Mouse (Mus musculus): ENCODE results near the gene Nrxn2.
A peak's percentile ranks its signal among the peaks of the same experiment; 100 is the strongest.

Gene Nrxn2

DNA sequence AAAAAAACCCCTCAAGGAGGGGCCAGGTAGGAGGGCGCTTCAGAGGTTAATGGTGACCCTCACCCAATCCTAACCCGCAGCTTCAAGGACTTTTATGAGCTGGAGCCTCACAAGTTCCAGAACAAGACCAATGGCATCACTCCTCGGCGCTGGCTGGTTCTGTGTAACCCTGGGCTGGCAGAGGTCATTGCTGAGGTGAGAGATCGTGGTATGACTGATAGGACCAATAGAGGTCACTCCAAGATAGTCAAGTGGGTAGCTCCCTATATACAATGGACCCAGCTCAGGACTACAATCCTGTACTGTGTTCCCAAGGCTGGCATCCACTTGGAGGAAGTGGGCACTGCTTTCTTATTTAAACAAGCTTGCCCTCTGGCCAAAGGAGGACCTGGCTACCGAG, 28.3 kb upstream of the Nrxn2 start:
- DNase-seq (ENCODE audit: low spot score in 2 of 2), result no peak

DNA sequence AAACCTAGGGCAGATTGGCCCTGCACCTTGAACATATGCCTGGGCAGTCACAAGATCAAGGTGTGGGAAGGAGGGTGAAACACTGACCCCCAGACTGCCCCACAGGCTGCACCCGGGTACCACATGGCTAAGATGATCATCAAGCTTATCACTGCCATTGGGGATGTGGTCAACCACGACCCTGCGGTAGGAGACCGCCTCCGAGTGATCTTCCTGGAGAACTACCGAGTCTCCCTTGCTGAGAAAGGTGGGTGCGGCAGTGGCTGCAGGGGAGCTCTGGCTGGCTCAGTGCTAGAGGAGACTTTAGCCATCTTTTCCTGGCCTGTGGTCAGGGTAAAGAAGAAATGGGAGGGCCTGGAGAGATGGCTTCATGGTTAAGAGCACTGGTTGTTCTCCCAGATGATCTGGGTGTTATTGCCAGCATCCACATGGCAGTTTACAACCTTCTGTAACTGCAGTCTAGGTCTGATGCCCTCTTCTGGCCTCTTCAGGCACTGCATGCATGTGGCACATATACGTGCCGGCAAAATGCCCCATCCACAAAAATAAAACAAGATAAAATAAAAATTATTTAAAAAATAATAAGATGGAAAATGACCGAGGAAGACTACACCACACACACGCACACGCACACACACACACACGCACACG, 25.7 kb upstream of the Nrxn2 start:
- peak in 1 of 2 experiments; percentile 45 for DNase-seq (ENCODE audit: low spot score in 2 of 2)

DNA sequence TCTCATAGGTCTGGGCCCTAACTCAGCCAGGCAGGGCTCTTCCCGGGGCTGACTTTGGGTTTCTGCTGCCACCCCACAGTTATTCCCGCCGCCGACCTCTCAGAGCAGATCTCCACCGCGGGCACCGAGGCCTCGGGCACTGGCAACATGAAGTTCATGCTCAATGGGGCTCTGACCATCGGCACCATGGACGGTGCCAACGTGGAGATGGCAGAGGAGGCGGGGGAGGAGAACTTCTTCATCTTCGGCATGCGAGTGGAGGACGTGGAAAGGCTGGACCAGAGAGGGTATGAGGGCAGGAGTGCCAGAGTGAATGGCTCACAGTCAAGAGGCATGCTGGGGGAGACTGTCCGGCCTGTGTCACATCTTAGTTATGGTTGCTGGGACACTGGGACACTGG, 24.9 kb upstream of the Nrxn2 start:
- DNase-seq (ENCODE audit: low spot score in 2 of 2), result no peak

DNA sequence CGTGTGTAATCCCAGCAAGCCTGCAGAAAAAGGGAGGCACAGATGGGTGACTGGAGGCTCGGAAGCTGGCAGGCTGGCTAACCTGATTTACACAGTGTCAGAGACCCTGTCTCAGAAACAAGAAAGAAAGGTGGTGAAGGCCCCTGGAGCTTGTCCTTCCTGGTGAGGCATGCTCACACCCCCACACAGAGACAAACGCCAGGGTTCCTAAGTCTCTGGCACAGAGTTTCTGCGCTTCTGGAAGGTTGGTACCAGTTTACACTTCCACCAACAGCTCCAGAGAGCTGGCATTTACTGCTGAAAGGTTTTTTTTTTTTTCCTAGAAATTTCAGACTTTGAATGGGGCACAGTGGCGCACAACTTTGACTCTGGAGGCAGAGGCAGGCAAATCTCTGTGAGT, 22.3 kb upstream of the Nrxn2 start:
- DNase-seq (ENCODE audit: low spot score in 2 of 2), result no peak

DNA sequence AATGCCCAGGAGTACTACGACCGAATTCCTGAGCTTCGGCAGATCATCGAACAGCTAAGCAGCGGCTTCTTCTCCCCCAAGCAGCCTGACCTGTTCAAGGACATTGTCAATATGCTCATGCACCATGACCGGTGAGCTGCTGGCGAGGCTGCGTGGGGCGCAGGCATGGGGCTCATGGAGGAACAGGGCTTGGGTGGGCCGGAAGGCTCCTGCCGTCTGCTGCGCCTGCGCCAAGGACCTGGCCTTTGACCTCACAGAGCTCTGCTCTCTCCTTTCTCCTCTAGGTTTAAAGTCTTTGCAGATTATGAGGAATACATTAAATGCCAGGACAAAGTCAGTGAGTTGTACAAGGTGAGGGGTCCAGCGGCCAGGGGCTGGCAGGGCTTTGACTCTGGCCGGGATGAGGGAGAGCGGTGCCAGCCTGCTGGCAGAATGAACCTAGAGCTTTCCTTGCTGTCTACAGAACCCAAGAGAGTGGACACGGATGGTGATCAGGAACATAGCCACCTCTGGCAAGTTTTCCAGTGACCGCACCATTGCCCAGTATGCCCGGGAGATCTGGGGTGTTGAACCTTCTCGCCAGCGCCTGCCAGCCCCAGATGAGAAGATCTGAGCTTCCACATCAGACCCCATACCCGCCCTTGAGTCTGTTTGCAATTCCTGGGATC, 20.8 kb upstream of the Nrxn2 start:
- no peak for DNase-seq (ENCODE audit: low spot score in 2 of 2)

DNA sequence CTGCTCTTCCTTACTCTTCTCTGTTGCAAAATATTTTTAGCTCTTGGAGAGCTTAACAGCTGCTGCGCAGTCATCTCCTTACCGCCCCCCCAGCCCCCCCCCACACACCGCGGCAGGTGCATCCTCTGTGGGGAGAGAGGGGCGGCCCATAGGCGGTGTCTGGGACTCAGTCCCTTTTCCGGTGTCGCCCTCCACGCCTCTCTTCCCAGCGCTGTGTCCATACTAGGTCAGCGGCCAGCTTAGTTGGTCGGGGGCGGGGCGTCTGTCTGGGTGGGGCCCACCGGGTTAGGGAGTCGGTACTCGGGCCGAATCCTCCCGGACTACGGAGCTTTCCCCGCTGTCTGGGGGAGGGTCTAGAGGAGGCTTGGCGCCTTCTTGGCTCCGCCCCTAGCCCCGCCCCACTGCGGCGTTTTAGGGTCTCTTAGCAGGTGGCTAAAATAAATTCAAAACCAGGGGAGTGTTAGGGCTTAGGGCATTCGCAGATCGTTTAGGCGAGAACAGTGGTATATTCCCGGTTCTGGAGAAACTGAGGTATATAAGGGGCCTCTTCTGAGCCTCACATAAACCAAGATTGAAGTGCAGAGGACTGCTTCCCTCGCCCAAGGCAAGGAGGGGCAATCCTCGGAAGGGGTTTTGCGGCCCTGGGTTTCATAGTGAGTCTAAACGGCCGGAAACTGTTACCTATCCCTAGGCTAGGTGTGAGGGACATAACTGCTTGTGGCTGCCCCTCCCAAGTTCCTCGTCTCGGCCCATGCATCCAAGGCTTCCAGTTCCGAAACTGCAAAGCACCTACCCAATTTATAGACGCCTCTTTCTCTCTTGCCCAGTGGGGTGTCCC, 19.9 kb upstream of the Nrxn2 start:
- peak; percentile 57 to 71 for DNase-seq (ENCODE audit: low spot score in 2 of 2)

DNA sequence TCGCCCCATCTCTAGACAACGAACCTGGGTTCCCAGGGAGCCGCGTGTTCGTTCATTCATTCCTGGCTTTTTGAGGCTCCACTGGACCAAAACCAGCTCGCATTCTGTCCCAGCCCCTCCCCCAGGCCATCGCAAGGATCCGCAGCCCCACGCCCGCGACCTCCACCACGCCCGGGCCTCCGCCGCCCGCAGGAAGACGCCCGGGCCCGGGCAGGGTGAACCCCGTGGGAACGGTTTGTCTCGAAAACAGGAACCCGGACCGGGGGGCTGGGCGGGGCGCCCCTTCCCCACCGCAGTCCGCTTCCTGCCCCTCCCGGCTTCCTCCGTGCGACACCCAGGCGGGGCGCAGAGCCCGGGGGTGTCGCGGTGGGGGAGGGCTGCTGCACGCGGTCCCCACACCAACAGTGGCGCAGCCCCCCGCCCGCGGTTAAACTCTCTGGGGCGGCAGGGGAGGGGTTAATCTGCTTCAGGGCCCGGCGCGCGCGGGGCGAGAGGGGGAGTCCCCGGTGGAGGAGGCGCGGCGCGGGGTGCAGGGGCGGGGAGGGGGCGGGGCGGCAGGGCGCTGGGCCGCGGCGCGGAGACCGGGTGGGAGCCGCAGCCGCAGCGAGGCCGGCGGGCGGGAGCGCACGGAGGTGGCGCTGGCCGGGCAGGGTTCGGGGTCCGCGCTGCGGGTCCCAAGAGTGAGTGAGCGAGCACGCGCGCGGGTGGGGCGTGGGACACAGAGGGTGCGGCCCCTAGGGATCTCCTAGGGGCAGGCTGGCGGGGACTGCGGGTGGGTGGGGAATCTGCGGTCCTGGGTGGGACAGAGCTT, 19.0 kb upstream of the Nrxn2 start, which contains the start of gene Rasgrp2:
Gene Rasgrp2 (plus strand): TSS at position 56 of the 811 bp plus-strand sequence.
- peak; percentile 64 to 82 for DNase-seq (ENCODE audit: low spot score in 2 of 2)

DNA sequence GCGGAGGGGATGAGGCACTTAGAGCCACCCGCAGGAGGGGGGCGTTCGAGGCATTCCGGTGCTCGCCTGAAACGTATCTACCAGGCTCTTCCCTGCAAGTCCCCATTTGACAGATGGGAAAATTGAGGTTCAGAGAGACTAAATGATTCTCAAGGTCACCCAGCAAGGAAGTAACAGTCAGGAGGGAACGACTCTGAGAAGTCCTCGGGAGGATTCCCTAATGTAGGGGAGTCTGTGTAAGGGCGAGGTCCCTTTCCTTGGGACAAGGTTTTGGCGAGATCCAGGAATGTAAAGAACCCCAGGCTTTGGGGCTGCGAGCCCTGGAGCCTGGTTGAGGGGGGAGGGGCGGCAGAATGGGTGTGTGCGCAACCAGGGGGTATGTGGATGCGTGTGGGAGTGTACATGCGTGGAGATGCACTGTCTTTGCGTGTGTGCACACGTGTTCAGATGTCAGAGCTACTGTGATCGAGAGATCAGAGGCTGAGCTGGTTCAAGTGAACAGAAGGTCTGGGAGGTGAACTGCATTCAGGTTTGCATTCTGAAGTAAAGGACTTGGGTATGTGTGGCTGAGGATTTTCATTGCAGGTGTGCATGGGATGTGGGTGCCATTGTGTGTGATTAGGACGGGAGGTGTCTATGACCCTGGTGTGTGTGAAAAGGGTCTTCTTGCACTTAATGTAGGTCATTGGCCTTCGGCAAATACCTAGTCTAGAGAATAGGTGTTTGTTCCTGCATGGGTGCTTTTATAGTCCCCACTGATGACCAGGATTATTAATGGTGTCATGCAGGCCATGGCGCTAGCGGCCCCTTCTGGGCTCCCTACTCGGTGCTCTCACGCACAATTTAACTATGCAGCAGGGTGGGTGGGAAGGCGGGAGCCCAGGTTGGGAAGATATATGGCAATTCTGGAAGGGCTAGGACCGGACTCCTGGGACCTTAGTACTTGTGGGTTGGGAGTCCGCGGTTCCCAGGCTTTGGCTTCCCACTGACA, 18.1 kb upstream of the Nrxn2 start:
- DNase-seq (ENCODE audit: low spot score in 2 of 2), result peak; percentile 54 to 71

DNA sequence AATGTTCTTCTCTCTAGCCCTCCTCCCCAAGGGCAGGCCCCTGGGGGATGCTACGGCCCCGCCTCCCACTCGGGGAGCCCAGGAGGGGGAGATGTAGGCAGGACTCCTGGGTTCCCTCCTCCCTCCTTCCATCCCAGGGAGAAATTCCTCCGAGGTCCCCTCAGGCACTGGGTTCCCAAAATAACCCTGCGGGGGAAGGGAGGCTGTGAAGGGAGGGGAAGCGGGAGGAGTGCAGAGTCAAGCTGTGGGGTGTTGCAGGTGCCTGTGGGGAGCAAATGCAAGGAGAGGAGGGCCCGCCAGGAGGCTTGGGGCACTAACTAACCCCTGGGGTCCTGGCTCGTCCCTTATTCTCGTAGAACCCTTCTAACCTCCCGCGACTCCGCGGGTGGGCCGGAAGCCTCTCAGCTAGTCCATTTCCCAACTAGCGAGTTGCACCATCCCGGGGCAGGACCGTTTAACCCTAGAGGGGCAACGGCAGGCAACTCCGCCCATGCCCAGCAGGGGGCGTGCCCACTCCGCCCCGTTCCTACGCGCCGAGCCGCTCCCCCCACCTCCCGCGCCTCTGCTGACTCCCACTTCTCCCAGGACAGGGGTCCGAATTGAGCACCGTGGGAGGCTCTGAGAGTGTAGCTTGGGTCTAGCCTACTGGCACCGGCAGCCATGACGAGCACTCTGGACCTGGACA, 17.3 kb upstream of the Nrxn2 start:
- peak; percentile 69 to 81 for DNase-seq (ENCODE audit: low spot score in 2 of 2)

DNA sequence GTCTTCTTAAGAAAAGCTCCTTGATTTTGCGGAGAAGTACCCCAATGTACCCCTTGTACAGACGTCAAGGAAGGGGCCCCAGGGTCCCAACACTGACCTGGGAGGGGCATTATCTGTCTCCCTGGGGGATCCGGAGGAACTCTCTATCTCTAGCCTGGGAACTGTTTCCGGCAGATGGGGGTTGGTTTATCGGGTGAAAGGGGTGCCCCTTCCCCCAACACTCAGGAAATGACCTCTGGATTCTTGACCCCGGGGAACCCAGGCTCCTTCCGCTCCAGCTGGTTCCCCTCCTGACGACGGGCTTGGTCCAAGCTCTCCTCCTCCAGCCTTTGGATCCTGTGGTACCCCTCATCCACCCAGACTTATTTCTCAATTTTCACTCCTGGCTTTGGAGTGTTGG, 16.6 kb upstream of the Nrxn2 start:
- DNase-seq (ENCODE audit: low spot score in 2 of 2), result no peak

DNA sequence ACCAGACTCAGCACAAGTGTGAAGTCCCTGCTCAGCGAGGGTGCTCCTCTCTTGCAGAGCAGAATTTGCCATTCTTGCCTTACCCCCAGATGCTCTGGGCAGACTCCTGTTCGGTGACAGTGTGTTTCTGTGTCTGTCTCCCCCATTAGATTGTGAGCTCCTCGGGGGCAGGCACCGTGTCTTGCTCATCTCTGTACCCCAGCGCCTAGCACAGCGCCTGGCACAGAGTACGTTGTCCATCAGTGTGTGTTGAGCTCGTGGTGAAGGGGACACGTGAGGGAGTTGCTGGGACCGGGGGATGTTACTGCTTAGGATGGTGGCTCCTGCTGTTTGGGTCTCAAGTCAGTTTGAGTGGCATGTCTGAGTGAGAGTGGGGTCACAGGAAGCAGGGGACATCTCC, 14.7 kb upstream of the Nrxn2 start:
- no peak for DNase-seq (ENCODE audit: low spot score in 2 of 2)

DNA sequence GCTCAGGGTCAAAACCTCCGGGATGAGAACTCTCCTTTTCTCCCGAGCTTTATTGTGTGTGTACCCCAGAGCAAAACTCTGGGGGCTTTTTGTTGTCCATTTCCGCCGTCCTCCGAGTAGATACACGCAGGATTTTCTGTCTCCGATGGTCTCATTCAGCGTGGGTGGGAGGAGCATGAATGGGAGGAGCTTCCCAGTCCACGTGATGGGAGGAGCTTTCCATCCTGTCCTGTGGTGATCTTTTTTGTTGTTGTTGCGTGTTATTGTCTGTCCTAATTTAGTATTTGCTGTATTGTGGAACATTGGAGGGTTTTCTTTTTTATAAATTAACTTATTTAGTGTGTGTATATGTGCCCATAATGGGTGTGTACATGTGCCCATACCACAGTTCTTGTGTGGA, 13.1 kb upstream of the Nrxn2 start:
- no peak for DNase-seq (ENCODE audit: low spot score in 2 of 2)

DNA sequence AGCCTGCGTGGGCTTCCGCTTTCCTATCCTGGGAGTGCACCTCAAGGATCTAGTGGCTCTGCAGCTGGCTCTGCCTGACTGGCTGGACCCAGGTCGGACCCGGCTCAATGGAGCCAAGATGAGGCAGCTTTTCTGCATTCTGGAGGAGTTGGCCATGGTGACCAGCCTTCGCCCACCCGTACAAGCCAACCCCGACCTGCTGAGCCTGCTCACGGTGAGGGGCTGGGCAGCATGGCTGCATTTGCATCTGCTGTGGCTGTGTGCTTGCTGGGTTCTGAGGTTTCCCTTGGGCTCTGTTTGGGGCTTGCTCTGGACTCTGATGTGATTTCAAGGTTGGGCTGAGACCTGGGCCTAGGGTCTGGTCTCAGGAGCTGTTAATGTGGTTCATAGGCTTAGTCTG, 11.4 kb upstream of the Nrxn2 start:
- no peak for DNase-seq (ENCODE audit: low spot score in 2 of 2)

DNA sequence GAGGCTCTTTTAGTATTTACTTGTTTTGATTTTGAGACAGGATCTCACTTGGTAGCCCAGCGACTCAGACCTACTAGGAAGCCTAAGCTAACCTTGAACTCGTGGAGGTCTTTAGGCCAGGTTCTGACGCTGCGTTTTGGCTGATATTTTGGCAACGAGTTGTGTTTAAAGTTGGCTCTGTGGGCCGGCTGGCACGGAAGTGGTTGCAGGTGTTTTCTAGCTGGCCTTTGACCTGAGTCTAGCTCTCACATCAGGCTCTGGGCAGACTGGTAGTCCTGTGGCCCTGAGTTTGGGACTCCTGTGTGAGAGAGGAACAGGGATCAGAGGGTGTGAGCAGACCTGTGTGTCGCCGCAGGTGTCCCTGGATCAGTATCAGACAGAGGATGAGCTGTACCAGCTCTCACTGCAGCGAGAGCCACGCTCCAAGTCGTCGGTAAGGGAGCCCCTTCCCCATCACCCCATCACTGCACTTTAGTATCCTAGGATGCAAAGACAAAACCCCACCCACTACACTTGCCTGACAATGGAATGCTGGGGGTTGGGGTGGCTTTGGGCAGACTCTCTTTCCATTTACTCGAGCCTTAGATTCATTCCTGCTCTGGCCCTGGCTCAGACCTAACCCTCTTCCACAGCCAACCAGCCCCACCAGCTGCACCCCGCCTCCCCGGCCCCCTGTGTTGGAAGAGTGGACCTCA, 10.6 kb upstream of the Nrxn2 start:
- no peak for DNase-seq (ENCODE audit: low spot score in 2 of 2)

DNA sequence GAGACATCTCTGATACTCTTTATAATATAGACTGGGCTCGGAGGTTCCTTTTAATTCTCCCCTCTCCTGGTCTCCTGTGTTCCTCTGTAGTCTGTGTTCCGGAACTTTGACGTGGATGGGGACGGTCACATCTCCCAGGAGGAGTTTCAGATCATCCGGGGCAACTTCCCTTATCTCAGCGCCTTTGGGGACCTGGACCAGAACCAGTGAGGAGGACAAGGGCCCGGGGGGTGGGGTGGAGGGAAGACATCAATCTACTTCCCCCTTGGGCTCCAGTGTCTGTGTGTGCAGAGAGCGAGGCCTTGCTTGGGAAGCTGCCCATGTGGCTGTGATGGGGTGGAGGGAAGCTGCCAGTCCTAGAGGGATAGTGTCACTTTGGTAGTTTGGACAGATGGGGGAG, 9.8 kb upstream of the Nrxn2 start:
- no peak for DNase-seq (ENCODE audit: low spot score in 2 of 2)

DNA sequence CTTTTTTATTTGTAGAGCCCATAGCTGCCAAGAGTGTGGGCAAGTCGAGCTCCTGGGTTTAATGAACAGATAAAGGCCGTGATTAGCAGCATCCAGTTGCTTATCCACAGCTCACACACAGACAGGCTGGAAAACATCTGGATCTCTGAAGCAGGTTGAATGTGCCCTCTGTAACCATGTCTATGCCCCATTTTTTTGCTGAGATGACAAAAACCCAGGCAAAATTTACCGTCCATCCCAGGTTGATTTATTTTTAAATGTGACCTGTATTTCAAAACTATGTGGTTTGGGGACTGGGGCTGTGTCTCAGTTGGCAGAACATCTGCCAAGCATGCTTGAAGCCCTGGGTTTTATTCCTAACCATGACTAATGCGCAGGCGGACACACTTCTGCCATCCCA, 9.4 kb upstream of the Nrxn2 start:
- no peak for DNase-seq (ENCODE audit: low spot score in 2 of 2)

DNA sequence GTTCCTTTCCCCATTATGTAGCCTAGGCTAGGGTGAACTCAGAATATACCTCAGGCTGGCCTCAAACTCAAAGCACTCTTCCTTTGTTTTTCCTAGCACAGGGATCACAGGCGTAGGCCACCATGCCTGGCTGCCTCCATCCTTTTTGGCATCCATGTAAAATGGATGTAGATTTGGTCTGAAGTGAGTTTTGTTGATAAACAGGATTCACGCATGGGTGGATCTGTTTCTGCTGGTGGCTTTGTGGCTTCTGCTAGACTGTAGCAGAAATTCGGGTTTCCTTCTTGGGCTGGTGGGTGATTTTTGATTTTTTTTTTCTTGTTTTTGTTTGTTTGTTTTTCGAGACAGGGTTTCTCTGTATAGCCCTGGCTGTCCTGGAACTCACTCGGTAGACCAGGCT, 8.6 kb upstream of the Nrxn2 start:
- no peak for DNase-seq (ENCODE audit: low spot score in 2 of 2)

DNA sequence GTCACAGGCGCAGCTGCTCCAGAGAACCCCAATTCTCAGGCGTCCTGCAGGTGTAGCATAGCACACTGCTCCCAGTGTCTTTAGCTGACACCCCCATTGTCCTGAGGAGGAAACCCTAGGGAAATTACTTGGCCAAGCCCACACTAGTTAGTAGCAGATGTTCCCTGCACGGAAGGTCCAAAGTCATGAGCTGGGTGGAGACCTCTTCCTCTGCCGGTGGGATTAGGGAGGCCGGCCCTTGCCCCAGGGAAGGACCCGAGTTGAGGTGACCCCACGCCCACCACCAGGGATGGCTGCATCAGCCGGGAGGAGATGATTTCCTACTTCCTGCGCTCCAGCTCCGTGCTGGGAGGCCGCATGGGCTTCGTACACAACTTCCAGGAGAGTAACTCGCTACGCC, 5.7 kb upstream of the Nrxn2 start:
- no peak for DNase-seq (ENCODE audit: low spot score in 2 of 2)

DNA sequence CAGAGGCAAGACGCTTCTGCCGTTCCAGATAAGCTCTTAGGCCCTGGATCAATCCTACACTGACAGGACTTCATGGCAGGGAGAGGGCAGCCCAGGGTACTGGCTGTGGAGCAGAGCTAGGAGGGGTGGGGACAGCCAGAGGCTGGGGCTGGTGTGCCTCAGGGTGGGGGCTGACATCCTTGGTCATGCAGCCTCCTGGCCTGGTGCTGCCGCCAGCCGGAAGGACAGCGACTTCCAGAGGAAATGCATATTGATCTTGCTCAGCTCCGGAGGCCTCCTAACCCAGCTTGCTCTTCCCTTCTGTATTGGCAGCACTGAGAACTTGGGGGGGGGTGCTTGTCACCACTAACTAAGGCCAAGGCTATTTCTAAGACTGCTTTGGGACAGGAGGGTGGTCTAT, 3.1 kb upstream of the Nrxn2 start:
- no peak for DNase-seq (ENCODE audit: low spot score in 2 of 2)
